Mouse (Mus musculus) bone marrow macrophage, adult 2 months (primary cell): ENCODE measurements around the gene Cdh18. TPM values are rescaled to one million over a fixed set of nuclear protein-coding genes. Genes with fewer than 3 reads are reported as not detected.

Source experiments
- H3K27ac ChIP-seq: 2 replicates; pipeline ENCODE4 v1.5.1; 2012; ENCODE audit warnings: low read depth, low read length; ENCODE audit not compliant: insufficient read depth
- H3K4me1 ChIP-seq: 2 replicates; pipeline ENCODE4 v1.6.1; 2012; ENCODE audit warnings: low read length; ENCODE audit not compliant: control insufficient read depth, insufficient read depth
- H3K4me3 ChIP-seq: 2 replicates; pipeline ENCODE4 v1.5.1; 2012; ENCODE audit warnings: mild to moderate bottlenecking, low read length, moderate library complexity; ENCODE audit not compliant: insufficient read depth
- CTCF ChIP-seq: IDR thresholded peaks from 2 replicates; pipeline ENCODE4 v1.5.1; 2012; ENCODE audit warnings: low read depth, mild to moderate bottlenecking, low read length, moderate library complexity
- POLR2A ChIP-seq: IDR thresholded peaks from 2 replicates; pipeline ENCODE4 v1.6.1; 2012; ENCODE audit warnings: mild to moderate bottlenecking, low read depth, low read length, borderline replicate concordance
- polyA plus RNA-seq: library from polyadenylated mRNA; stranded (reverse); fragments of >200 nt; gene quantifications from 2 replicates; pipeline ENCODE4 v1.2.4, GENCODE M21; 2012; ENCODE audit not compliant: missing spikeins, insufficient read depth, insufficient read length

The Cdh18 gene
- polyA plus RNA-seq, 1 experiment = not detected

- Histone ChIP-seq H3K27ac (no peak overlapping the region), H3K4me1 (no peaks in the 10 kb centered on the region), H3K4me3 (no peak overlapping the region)
- TF ChIP-seq POLR2A = no peak
- TF ChIP-seq CTCF = no peak
Observed at GRCm38 (mm10) chr15:22914444-22914843, 365.6 kb downstream of the Cdh18 start.

- TF ChIP-seq POLR2A (no peak), CTCF (no peak)
- Histone ChIP-seq H3K4me3 (no peak overlapping the region), H3K4me1 (no peaks in the 10 kb centered on the region)
Observed at GRCm38 (mm10) chr15:22934293-22934692, 385.5 kb downstream of the Cdh18 start.

GRCm38 (mm10) chr15:22947234-22947633 is 398.4 kb downstream of the Cdh18 start:
- no peak overlapping the region for H3K4me3 ChIP-seq
- TF ChIP-seq CTCF (no peak), POLR2A (no peak)
- no peaks in the 10 kb centered on the region for H3K4me1 ChIP-seq
- H3K27ac ChIP-seq = no peak overlapping the region

More at GRCm38 (mm10) chr15:22934293-22934692, 385.5 kb downstream of the Cdh18 start:
- no peak overlapping the region for H3K27ac ChIP-seq

GRCm38 (mm10) chr15:22969424-22969823 is 420.6 kb downstream of the Cdh18 start:
- no peaks in the 10 kb centered on the region for H3K4me1 ChIP-seq
- no peak overlapping the region for H3K4me3 ChIP-seq
- TF ChIP-seq CTCF (no peak), POLR2A (no peak)
- no peak overlapping the region for H3K27ac ChIP-seq

- no peak overlapping the region for H3K27ac ChIP-seq
- TF ChIP-seq POLR2A (no peak), CTCF (no peak)
- no peaks in the 10 kb centered on the region for H3K4me1 ChIP-seq
- H3K4me3 ChIP-seq = no peak overlapping the region
Observed at GRCm38 (mm10) chr15:22980136-22980535, 431.3 kb downstream of the Cdh18 start.

- TF ChIP-seq POLR2A (no peak), CTCF (no peak)
- no peaks in the 10 kb centered on the region for H3K4me1 ChIP-seq
- no peak overlapping the region for H3K4me3 ChIP-seq
- no peak overlapping the region for H3K27ac ChIP-seq
Observed at GRCm38 (mm10) chr15:22984647-22985046, 435.8 kb downstream of the Cdh18 start.

- Histone ChIP-seq H3K27ac (no peak overlapping the region), H3K4me1 (no peaks in the 10 kb centered on the region), H3K4me3 (no peak overlapping the region)
- no peak for TF ChIP-seq CTCF
- no peak for TF ChIP-seq POLR2A
Observed at GRCm38 (mm10) chr15:23016680-23017079, 467.9 kb downstream of the Cdh18 start.

GRCm38 (mm10) chr15:23021151-23021550 is 472.3 kb downstream of the Cdh18 start:
- no peaks in the 10 kb centered on the region for H3K4me1 ChIP-seq
- no peak for TF ChIP-seq CTCF
- TF ChIP-seq POLR2A = no peak
- no peak overlapping the region for H3K27ac ChIP-seq
- no peak overlapping the region for H3K4me3 ChIP-seq

- TF ChIP-seq POLR2A = no peak
- H3K27ac ChIP-seq = no peak overlapping the region
- H3K4me3 ChIP-seq = no peak overlapping the region
- H3K4me1 ChIP-seq = no peaks in the 10 kb centered on the region
Observed at GRCm38 (mm10) chr15:23022635-23023034, 473.8 kb downstream of the Cdh18 start.

- no peak overlapping the region for H3K27ac ChIP-seq
- H3K4me1 ChIP-seq = no peaks in the 10 kb centered on the region
- no peak for TF ChIP-seq POLR2A
- no peak for TF ChIP-seq CTCF
- H3K4me3 ChIP-seq = no peak overlapping the region
Observed at GRCm38 (mm10) chr15:23035551-23036207, 486.9 kb downstream of the Cdh18 start.
